Mouse (Mus musculus) left cerebral cortex, postnatal 25 days (tissue): ENCODE results near the gene Krt26. TPM values are rescaled to one million over a fixed set of nuclear protein-coding genes. Genes with fewer than 3 reads are reported as not detected.
A peak's percentile ranks its signal among the peaks of the same experiment; 100 is the strongest.

Source experiments
- DNase-seq, 2 experiments: peaks; one replicate each; pipeline ENCODE4 v3.0.0; 2022; ENCODE audit warnings: low spot score in 2 of 2, mixed read lengths in 1 of 2
- intact Hi-C: fragments of 180-260 bp; cut with DNase I; formaldehyde crosslinking; loops from one replicate; pipeline ENCODE4 v1.15.1; 2025
- total RNA-seq, 2 experiments: library from RNA; stranded (reverse); gene quantifications; 2 replicates each; pipeline ENCODE4 v1.2.3; 2021

Krt26 gene
- total RNA-seq, 2 experiments from 2014 or later = not detected

- DNase-seq = peak; percentile 52 to 71
- intact Hi-C loops = loop anchor here (2.0 kb wide), 1 partner anchor 119 kb away; no protein-coding TSS in a partner anchor
Measured at GRCm38 (mm10) chr11:99307579-99307978, 30.2 kb downstream of the Krt26 start.

DNA sequence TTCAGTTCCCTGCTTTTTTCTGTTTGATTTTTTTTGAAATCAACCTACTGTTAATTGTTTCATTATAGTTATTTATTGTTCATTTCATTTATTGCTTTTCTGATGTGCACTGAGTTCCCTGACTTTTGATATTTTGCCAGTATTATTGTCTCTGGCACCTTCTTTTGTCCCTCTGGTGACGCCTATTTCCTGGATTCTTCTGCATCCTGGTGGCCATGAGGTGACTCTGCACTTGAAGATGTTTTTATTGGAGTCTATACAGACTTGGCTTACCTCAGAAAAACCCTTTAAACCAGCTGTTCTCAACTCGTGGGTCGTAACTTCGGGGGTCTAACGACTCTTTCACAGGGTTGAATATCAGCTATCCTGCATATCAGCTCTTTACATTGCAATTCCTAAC, 42.7 kb downstream of the Krt26 start:
- intact Hi-C loops = loop anchor here (10.0 kb wide), 1 partner anchor 310 kb away; the partner anchor contains the start of gene Gjd3

DNA sequence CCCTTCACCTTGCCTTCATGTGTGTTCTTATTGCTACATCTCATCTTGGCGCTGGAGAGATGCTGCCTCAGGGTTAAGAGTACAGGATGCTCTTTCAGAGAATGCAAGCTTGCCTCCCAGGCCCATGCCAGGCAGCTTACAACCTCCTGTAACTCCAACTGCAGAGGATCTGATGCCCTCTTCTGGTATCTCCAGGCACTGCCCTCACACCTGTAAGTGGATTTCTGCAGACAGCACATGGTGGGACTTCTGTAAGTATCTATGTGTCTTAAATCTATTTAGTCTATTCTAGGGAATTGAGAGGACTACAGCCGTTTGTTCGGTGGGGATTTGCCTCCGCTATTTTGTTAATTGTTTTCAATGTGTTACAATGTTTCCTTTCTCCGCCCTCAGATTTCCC, 44.9 kb downstream of the Krt26 start:
- intact Hi-C loops = loop anchor here (2.0 to 10.0 kb wide), 3 partner anchors 44 to 308 kb away; partner anchors contain the start of gene Gjd3
- DNase-seq = peak; percentile 30 to 57

More for the DNA sequence above, 42.7 kb downstream of the Krt26 start:
- DNase-seq = no peak

DNA sequence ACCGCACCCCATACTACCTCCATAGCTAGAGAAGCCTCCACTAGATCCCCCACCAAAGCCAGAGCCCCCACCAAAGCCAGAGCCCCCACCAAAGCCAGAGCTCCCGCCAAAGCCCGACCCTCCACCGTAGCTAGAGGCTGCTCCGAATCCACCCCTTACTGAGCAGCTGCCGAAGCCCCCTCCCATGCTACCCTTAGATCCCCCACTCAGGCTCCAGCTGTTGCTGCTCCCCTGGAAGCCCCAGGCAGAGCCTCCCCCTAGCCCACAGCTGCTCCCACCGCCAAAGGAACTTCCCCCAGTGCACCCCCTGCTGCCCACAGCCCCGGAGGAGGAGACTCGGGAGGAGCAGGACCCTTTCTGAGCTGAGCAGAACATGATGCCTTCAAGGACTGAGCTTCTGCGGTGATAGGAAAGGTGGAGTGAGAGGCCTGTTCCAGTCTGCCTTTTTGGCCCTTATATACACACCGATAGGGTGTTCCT, 52.9 kb downstream of the Krt26 start, which contains the start of gene Krt24:
Krt24 (minus strand) TSS at position 430 of the 480 bp plus-strand sequence.
- no peak for DNase-seq
- intact Hi-C loops = no loop called here

DNA sequence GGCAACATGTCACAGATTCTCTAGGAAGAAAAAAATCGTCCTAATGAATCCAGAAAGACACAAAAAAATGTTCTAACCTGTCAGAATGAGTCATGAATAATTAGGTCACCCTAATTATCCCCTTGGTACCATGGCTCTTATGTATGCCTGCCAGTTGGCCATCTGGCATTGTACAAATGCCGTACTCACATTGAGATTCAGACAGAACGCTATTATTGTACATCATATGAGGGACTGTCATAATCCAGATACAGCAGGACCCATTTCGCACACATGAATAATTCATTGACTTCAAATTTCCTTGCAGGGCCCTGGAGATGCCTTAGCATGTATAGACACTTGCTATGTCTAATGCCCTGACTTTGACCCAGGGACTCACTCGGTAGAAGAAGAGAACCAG, 53.8 kb downstream of the Krt26 start:
- no peak for DNase-seq
- intact Hi-C loops = no loop called here

- intact Hi-C loops = no loop called here
- no peak for DNase-seq
Measured at GRCm38 (mm10) chr11:99283334-99283733, 54.4 kb downstream of the Krt26 start.

DNA sequence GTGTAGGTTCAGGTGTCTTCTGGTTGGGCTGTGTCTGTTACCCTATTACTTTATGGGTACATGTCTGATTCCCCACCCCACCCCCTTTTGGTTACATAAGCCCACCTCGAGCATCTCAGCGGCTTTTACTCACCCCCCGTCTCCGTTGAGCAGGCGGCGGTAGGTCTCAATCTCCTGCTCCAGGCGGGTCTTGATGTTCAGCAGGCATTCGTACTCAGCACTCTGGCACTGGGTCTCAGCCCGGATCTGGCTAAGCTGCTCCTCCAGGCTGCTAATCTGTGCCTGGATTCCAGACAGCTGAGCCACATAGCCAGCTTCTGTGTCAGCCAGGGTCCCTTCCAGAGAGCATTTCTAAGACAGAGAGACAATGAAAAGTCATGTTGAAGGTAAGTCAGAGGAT, 56.6 kb downstream of the Krt26 start:
- intact Hi-C loops = no loop called here
- DNase-seq = no peak

DNA sequence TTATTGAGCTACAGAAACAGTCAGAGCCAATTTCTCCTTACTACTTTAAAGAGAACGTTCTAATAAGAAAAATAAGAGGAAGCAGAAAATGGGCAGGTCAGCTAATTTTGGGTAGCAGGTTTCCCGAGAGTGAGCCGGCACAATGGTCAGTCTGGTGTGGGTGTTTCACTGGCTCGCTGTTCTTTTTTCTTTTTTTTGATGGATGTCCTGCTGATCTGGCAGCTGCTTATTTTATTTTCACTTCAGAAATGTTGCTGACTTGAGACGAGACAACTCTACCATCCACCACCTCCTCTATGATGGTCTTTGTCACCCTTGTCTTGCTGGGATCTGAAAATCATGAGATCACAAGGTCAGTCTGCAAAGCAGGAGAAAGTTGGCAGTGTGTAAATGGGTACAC, 57.8 kb downstream of the Krt26 start:
- intact Hi-C loops = no loop called here
- no peak for DNase-seq

Other genes with a start within 250 kb of the Krt26 start
- under 1 TPM; 0.21 to 0.64 TPM for gene Tns4, start 248.7 kb downstream of the Krt26 start, total RNA-seq
- gene Ccr7, start 182.9 kb downstream of the Krt26 start, total RNA-seq = under 1 TPM in 1 of 2 experiments, not detected in 1; 0.16 TPM
- 10 to 100 TPM; 56.0 to 59.7 TPM for gene Smarce1, start 106.9 kb downstream of the Krt26 start, total RNA-seq
- gene Krt222, start 93.9 kb downstream of the Krt26 start, total RNA-seq = 10 to 100 TPM; 26.3 to 27.0 TPM
- gene Krt24, start 52.7 kb downstream of the Krt26 start, total RNA-seq = not detected
- not detected for gene Krt25, start 15.0 kb downstream of the Krt26 start, total RNA-seq
- not detected for gene Krt27, start 13.1 kb upstream of the Krt26 start, total RNA-seq
- under 1 TPM in 1 of 2 experiments, not detected in 1; 0.34 TPM for gene Krt28, start 36.9 kb upstream of the Krt26 start, total RNA-seq
- 10 to 100 TPM; 10.6 to 11.7 TPM for gene Krt10, start 51.4 kb upstream of the Krt26 start, total RNA-seq
- gene Krt12, start 84.3 kb upstream of the Krt26 start, total RNA-seq = 10 to 100 TPM; 10.3 TPM
- not detected for gene Krt20, start 100.2 kb upstream of the Krt26 start, total RNA-seq
- gene Krt23, start 155.2 kb upstream of the Krt26 start, total RNA-seq = not detected
- not detected for gene Krt39, start 183.4 kb upstream of the Krt26 start, total RNA-seq
- gene Krt40, start 205.2 kb upstream of the Krt26 start, total RNA-seq = not detected
- not detected for gene Krtap3-3, start 212.9 kb upstream of the Krt26 start, total RNA-seq
- gene Krtap3-2, start 218.9 kb upstream of the Krt26 start, total RNA-seq = not detected
- gene Gm11939, start 221.5 kb upstream of the Krt26 start, total RNA-seq = not detected
- gene Krtap3-1, start 228.7 kb upstream of the Krt26 start, total RNA-seq = not detected
- not detected for gene Krtap1-5, start 243.1 kb upstream of the Krt26 start, total RNA-seq
- gene Krtap1-4, start 245.7 kb upstream of the Krt26 start, total RNA-seq = not detected